Mouse (Mus musculus) brain, embryonic 18.5 days (tissue): ENCODE results near the gene Zkscan4.

Experiments used
- DNase-seq: peaks from one replicate; pipeline ENCODE4 v3.0.0-alpha.2; 2012; ENCODE audit warnings: low read depth, low spot score

Gene Zkscan4

DNA sequence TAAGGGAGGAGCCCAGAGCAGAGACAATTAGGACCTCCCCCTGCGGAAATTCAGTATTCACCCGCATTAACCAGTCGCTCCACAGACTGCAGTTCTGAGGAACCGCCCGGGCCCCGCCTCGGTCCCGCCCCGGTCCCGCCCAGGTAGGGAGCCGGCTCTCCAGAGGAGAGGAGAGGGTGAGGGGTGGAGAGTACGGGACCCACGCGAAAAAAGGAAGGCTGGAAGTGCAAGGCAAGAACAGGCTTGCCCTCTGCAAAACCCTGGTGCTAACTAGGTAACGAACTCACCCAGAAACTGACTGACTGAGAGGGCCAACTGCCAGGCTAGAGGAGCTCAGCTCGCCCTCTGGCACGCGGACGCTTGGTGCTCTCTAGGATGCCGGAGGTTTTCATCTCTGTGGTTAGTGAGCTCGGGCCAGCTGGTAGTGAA is 27.5 kb downstream of the Zkscan4 start:
- peak; percentile 75 for DNase-seq

DNA sequence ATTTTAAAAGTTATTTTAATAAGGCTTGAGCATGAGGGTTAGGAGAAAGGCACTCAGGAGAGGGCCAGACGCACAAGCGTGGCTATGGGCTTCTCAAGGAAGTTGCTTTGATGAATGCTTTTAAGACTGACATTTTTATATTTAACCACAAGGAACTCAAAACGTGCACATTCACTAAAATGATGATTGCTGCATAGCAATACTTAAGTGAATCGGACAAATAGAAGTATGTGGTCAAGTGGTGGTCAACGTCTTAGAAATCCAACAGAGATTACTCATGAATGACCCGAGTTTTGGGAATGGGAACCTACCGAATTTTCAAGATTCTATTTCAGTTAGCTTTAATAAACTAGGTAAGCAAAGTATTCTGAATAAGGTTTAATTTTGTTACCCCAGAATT is 51.4 kb downstream of the Zkscan4 start:
- no peak for DNase-seq

DNA sequence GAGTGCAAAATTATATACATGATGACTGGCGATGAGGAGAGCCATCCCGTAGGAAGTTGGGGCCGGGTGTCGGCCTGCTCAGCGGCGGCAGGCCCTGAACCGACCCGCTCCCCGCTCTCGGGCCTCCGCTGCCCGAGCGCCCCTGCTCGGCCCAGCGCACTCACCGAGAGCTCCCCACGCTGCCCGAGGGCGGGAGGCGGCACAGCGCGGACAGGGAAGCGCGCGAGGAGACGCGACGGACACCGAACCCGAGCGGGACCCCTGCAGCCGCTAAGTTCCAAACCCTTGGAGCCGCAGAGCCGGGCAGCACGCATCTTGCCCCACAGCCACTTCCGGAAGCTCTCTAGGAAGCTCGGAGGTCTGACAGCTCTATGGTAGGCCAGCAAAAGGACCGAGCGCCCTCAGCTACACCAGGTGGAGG is 52.1 kb downstream of the Zkscan4 start, which contains the start of gene Zkscan8:
Gene Zkscan8 (minus strand): TSS at position 340 of the 421 bp plus-strand sequence.
- DNase-seq, result peak; percentile 64
